Mouse (Mus musculus): ENCODE data around the gene Suco.

Suco gene

GRCm38 (mm10) chr1:161894126-161894525 lies 17.6 kb upstream of the Suco start:
- no peak for DNase-seq (ENCODE audit: low spot score in 2 of 2)

- DNase-seq (ENCODE audit: low spot score in 2 of 2), result no peak
These were observed 12.3 kb upstream of the Suco start for GRCm38 (mm10) chr1:161888823-161889222.

DNA sequence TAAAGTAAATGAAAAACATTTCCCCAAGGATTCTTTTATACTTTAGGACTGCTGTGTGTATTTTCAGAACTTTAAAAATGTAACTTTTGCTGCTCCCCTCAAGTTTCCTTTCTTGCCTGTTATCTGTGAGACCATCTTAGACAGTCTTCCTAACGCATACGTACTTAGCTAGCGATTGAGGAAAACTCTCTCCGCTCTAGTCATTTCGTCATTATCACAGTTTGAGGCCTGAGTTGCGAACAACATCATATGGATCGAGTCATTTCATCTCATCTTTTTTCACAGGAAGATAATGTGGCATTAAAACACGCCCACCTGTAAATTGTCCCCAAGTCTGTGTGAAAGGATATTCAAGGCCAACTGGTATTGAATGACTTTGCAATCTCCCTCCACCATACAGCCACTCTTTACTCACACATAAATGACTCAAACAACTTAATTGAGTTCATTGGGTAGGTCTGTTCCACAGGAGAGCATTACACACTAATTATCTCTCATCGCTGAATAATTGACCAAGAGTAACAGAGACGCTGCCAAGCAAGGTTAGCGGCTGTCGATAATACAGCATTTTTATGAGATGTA lies 11.3 kb upstream of the Suco start:
- no peak for DNase-seq (ENCODE audit: low spot score in 2 of 2)

- DNase-seq (ENCODE audit: low spot score in 2 of 2), result no peak
These were observed 9.3 kb upstream of the Suco start for GRCm38 (mm10) chr1:161885762-161886161.

- no peak for DNase-seq (ENCODE audit: low spot score in 2 of 2)
These were observed 1.2 kb upstream of the Suco start for GRCm38 (mm10) chr1:161877580-161878142.

DNA sequence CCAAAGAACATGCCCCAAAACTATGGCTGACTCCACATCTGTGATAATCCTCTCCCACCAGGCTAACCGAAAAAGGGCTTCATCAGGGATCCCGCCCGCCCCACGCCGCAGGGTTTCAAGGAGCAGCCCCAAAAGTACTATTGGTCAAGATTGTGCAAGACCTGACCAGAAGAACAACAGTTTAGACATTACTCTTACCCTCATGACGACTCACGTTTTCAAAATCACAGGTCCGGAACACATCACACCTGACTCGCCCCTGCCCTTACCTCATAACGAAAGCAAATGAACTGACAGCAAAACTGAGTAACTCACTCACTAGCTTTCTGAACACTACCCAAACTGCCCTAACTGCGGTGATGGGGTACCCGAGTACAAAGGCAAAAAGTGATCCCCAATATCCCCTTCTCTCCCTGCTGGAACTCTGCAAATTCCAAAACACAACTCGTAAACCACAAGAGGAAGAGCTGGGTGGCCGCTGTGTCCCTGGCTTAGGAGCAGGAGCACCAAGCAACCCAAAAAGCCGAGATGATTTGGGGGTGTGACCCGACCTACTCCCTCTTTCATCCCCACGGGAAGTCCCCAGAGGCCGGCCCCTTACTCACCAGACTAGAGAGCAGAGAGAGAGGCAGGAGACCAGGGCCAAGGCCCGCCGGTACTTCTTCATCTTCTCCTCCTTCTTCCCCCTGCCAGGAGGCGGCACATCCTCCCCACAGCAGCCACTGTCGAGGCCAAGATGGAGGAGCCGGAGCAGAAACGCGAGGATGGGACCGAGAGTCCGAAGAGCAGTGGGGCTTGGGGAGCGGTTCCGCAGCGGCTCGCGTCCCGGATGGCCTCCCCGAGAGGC lies 553 bp downstream of the Suco start:
- peak in 1 of 2 experiments; percentile 5 for DNase-seq (ENCODE audit: low spot score in 2 of 2)

GRCm38 (mm10) chr1:161869422-161869821 lies 7.1 kb downstream of the Suco start:
- no peak for DNase-seq (ENCODE audit: low spot score in 2 of 2)

DNA sequence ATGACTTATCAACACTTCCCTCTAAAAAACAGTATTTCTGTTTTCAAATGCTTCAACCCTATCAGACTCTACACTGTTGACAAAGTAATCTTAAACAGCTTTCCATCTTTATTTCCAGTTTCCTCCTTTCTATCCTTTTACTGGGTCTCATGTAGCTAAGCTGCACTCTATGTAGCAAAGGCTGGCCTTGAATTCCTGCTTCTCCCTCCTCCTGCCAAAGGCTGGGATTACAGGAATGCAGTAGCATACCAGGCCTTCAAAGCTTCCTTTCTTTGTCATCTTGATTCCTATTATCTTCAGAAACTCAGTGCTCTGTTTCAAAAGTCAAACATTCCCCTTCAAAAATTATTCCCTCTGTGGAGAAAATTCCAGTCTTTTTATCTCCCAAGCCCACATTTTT lies 8.1 kb downstream of the Suco start:
- DNase-seq (ENCODE audit: low spot score in 2 of 2), result no peak

DNA sequence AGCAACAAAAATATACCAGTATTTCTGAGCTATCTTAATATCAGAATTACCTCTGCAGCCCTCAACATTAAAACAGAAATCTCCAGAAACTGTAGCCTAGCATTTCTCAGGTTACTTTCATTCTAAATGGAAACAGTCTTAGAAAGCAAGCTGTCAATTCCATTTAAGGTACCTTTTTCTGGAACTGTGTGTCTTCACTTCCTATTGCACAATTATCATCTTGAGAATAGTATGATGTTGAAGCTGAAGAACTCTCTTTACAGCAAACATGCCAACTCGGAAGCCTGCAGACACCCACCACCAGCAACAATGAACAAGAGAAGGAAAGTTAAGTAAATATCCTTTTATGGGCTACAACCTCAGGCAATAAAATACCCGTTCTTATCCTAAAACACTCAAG lies 12.7 kb downstream of the Suco start:
- DNase-seq (ENCODE audit: low spot score in 2 of 2), result no peak

- no peak for DNase-seq (ENCODE audit: low spot score in 2 of 2)
These were observed 17.2 kb downstream of the Suco start for GRCm38 (mm10) chr1:161859248-161859647.

DNA sequence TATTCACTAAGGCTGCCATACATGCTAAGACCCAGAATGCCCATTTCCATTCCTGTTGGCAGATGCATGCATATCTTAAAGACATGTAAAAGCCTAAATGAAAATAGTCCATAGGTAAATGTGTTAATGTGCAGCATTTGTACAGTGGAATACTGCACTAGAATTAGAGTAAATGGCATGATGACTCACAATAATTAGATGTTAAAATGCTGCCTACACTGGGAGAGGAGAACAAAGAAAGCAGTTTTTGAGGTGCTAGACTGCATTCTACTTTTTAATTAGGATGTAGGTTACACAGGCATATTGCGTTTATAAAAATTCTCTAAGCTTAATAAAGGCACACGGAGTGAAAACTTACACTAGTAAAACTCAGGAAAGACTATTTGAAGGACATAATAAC lies 49.8 kb downstream of the Suco start:
- no peak for DNase-seq (ENCODE audit: low spot score in 2 of 2)

- DNase-seq (ENCODE audit: low spot score in 2 of 2), result no peak
These were observed 67.1 kb downstream of the Suco start for GRCm38 (mm10) chr1:161809428-161809827.

DNA sequence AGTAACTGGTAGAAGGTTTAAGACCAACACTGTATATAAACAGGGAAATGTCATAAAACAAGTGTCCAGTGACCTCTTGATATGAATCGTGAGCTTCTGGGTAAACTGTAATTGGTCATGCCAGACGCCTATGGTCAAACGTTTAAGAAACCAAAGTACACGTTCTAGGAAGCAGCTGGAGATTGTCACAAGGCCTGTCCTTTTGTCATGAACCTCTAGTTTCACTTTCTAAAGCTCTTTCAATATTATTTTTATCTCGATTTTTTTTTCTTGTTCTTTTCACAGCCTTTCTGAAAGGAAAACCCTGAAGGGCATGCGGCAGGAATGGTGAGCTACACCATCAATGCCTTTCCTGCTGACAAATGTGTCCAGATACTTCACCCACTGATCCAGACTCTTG lies 67.5 kb downstream of the Suco start:
- DNase-seq (ENCODE audit: low spot score in 2 of 2), result no peak

- no peak for DNase-seq (ENCODE audit: low spot score in 2 of 2)
These were observed 71.9 kb downstream of the Suco start for GRCm38 (mm10) chr1:161804541-161804971.

DNA sequence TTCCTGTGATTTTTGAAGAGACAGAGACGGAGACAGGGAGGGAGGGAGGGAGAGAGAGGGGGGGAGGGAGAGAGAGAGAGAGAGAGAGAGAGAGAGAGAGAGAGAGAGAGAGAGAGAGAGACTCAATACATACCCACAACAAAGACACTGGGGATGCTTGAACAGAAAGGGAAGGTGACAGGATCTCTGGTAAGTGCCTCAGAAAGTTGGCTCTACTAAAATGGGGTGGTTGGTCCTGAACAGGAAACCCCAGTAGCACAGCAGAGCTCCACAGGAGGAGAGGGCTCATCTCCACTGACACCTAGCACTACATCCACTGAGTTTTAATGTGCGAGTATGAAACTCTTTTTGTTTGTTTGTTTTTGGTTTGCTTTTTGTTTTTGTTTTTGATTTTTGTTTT lies 75.2 kb downstream of the Suco start:
- DNase-seq (ENCODE audit: low spot score in 2 of 2), result no peak

DNA sequence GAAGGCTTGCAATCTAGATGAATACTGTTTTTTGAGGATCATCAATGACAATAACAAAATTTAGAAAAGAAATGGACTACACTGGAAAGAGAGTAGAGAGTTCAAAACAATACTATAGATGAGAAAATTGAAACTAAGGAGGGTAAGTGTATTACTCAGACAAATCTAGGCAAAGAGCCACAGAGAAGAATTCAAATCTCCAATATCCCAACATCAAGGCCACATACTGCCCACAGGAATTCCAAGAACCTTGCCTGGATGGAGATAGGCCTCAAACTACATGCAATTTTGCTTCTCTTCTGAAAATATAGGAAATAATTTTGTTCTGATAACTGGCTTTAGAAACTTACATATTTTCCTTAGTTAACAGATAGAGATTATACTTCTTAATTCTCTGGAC lies 76.2 kb downstream of the Suco start:
- no peak for DNase-seq (ENCODE audit: low spot score in 2 of 2)

DNA sequence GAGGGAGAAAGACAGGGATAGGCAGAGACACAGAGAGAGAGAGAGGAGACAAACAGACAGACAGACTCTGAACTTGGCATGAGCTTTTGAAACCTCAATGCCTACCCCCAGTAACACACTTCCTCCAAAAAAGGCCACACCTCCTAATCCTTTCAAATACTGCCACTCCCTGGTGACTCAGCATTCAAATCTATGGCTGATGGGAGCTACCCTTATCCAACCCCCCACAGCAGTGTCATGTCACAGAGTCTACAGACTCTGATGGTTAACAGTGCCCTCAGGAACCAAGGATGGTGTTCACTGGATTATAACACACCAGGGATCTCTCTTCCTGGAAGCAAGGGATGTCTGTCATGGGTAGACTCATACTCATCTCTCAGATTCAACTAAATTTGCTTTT lies 76.7 kb downstream of the Suco start:
- DNase-seq (ENCODE audit: low spot score in 2 of 2), result no peak

- no peak for DNase-seq (ENCODE audit: low spot score in 2 of 2)
These were observed 77.6 kb downstream of the Suco start for GRCm38 (mm10) chr1:161798866-161799265.

GRCm38 (mm10) chr1:161794447-161795211 lies 81.9 kb downstream of the Suco start:
- no peak for DNase-seq (ENCODE audit: low spot score in 2 of 2)

- no peak for DNase-seq (ENCODE audit: low spot score in 2 of 2)
These were observed 83.2 kb downstream of the Suco start for GRCm38 (mm10) chr1:161793321-161793720.

- no peak for DNase-seq (ENCODE audit: low spot score in 2 of 2)
These were observed 83.9 kb downstream of the Suco start for GRCm38 (mm10) chr1:161792687-161792969.

- DNase-seq (ENCODE audit: low spot score in 2 of 2), result no peak
These were observed 84.4 kb downstream of the Suco start for GRCm38 (mm10) chr1:161791854-161792686.
